Mouse (Mus musculus): Measurements from ENCODE around the gene Diras2.

DNA sequence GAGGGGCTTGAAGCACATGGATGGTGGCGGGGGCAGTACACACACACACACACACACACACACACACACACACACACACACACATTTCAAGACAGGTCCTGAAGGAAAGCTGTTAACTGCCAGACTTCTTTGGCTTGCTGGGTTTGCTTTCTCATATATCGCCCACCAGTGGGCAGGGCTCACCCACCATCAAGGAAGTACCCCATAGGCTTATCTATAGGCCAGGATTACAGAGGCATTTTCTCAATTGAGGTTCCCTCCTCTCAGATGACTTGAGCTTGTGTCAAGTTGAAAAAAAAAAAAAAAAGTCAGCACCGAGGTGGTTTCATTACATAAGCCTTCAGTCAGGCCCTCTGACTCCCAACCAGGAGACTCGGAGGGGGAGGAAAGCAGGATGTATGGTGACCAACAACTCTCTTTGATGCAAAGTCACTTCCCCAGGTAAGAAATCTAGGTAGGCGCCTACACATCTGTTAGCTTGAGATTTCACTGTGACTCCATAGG is 19.7 kb upstream of the Diras2 start:
- no peak for TF ChIP-seq POLR2A (IDR thresholded peaks at IDR 0.05; ENCODE audit: low read depth, low read length)
- TF ChIP-seq CTCF (IDR thresholded peaks at IDR 0.05; ENCODE audit: borderline replicate concordance, insufficient read depth, low read length), result no peak

Data from embryonic fibroblast, embryonic 13.5 days (primary cell).